Comparison of ENCODE assay signal across 8 mouse cellular contexts in genomic region chr14:121698620-121698950, GRCm38 (mm10).
DNase-seq lines count a peak whose midpoint lies in the region; ATAC-seq and TF ChIP-seq lines count a peak whose summit lies in the region.

No protein-coding gene starts in this region.

- peak overlapping the region; percentile 59 for H3K9ac ChIP-seq in kidney, embryonic 16.5 days (replicated peaks; ENCODE audit: low read length)
- H3K9ac ChIP-seq in intestine, postnatal 0 days (ENCODE audit: low read depth, low read length): no peak overlapping the region
- 0 out of 2 replicates have a peak overlapping the region, but pooled peaks have one; percentile 33 for H3K9ac ChIP-seq in neural tube, embryonic 12.5 days

- no peaks in the 10 kb centered on the region for H3K9me3 ChIP-seq in kidney, embryonic 16.5 days (ENCODE audit: low read length)
- no peaks in the 10 kb centered on the region for H3K9me3 ChIP-seq in forebrain, embryonic 10.5 days
- no peaks in the 10 kb centered on the region for H3K9me3 ChIP-seq in intestine, postnatal 0 days (ENCODE audit: control insufficient read depth)
- H3K9me3 ChIP-seq in neural tube, embryonic 12.5 days: no peaks in the 10 kb centered on the region

- H3K4me3 ChIP-seq in kidney, embryonic 16.5 days (ENCODE audit: low read length): peak overlapping the region; percentile 46
- peak overlapping the region; percentile 44 for H3K4me3 ChIP-seq in forebrain, embryonic 10.5 days
- H3K4me3 ChIP-seq in intestine, postnatal 0 days (ENCODE audit: low read depth, low read length): peak overlapping the region; percentile 34
- no peak overlapping the region for H3K4me3 ChIP-seq in neural tube, embryonic 12.5 days

- H3K4me2 ChIP-seq in kidney, embryonic 16.5 days (replicated peaks; ENCODE audit: low read depth, low read length): peak overlapping the region; percentile 63
- peak overlapping the region; percentile 60 for H3K4me2 ChIP-seq in intestine, postnatal 0 days (replicated peaks; ENCODE audit: low read depth)
- peak overlapping the region; percentile 61 for H3K4me2 ChIP-seq in neural tube, embryonic 12.5 days (replicated peaks)

- peak overlapping the region; percentile 76 for H3K27ac ChIP-seq in kidney, embryonic 16.5 days (ENCODE audit: low read length)
- H3K27ac ChIP-seq in forebrain, embryonic 10.5 days: peak overlapping the region; percentile 81
- 0 out of 2 replicates have a peak overlapping the region, but pooled peaks have one; percentile 0 for H3K27ac ChIP-seq in intestine, postnatal 0 days (ENCODE audit: low read depth, low read length)
- H3K27ac ChIP-seq in neural tube, embryonic 12.5 days: no peak overlapping the region

- TF ChIP-seq CTCF in intestine, postnatal 0 days (IDR thresholded peaks at IDR 0.05; ENCODE audit: low read depth): no peak

- no peak for ATAC-seq in kidney, embryonic 16.5 days (ENCODE audit: low FRiP score, low TSS enrichment)
- ATAC-seq in intestine, postnatal 0 days: no peak
- no peak for ATAC-seq in neural tube, embryonic 12.5 days (ENCODE audit: low FRiP score, low read depth)
- ATAC-seq in megakaryocyte progenitor cell, adult 5-6 weeks (replicated peaks; ENCODE audit: poor library complexity): no peak

- intact Hi-C loops in gastrocnemius, postnatal 14 days (cut with DNase I; ENCODE audit: low total_unique reads): no loop called here

- WGBS in kidney, embryonic 16.5 days: 26% methylated on average over 7 of the region's 7 CpGs
- 23% methylated on average over 7 of the region's 7 CpGs for WGBS in forebrain, embryonic 10.5 days
- 40% methylated on average over 7 of the region's 7 CpGs for WGBS in intestine, postnatal 0 days
- WGBS in neural tube, embryonic 12.5 days: 15% methylated on average over 7 of the region's 7 CpGs

- peaks cover 41% of the 10 kb centered on the region for H3K4me1 ChIP-seq in kidney, embryonic 16.5 days (ENCODE audit: insufficient read depth, low read length)
- peaks cover 33% of the 10 kb centered on the region for H3K4me1 ChIP-seq in forebrain, embryonic 10.5 days
- H3K4me1 ChIP-seq in intestine, postnatal 0 days (replicated peaks; ENCODE audit: control insufficient read depth, insufficient read depth, low read length): no peaks in the 10 kb centered on the region; the same call in 1 of the 2 replicates
- peaks cover 17% of the 10 kb centered on the region for H3K4me1 ChIP-seq in neural tube, embryonic 12.5 days

- H3K27me3 ChIP-seq in kidney, embryonic 16.5 days (ENCODE audit: insufficient read depth, low read length): no peaks in the 10 kb centered on the region
- H3K27me3 ChIP-seq in forebrain, embryonic 10.5 days (ENCODE audit: poor library complexity, severe bottlenecking): 0 out of 2 replicates have a peak, but pooled peaks cover 5% of the 10 kb centered on the region
- no peaks in the 10 kb centered on the region for H3K27me3 ChIP-seq in intestine, postnatal 0 days (replicated peaks; ENCODE audit: control insufficient read depth, insufficient read depth, low read length)
- no peaks in the 10 kb centered on the region; the same call in 1 of the 2 replicates for H3K27me3 ChIP-seq in neural tube, embryonic 12.5 days (replicated peaks)

- DNase-seq in kidney, postnatal 25 days: no peak
- no peak for DNase-seq in forebrain, embryonic 10.5 days (ENCODE audit: extremely low spot score, low spot score)
- DNase-seq in layer of hippocampus, postnatal 25 days (ENCODE audit: extremely low spot score in 1 of 2, low spot score in 1 of 2): no peak
- DNase-seq in gastrocnemius, postnatal 14 days: no peak

- H3K36me3 ChIP-seq in kidney, embryonic 16.5 days (ENCODE audit: insufficient read depth, low read length): no peaks in the 10 kb centered on the region
- no peaks in the 10 kb centered on the region for H3K36me3 ChIP-seq in forebrain, embryonic 10.5 days (replicated peaks)
- H3K36me3 ChIP-seq in intestine, postnatal 0 days (ENCODE audit: control insufficient read depth, insufficient read depth): no peaks in the 10 kb centered on the region
- H3K36me3 ChIP-seq in neural tube, embryonic 12.5 days: no peaks in the 10 kb centered on the region
